Mouse (Mus musculus): ENCODE data around the gene Hrnr. TPM values are rescaled to one million over a fixed set of nuclear protein-coding genes. Genes with fewer than 3 reads are reported as not detected.

Hrnr gene
- total RNA-seq (2014; fragmentation: Nextera tagmentation): not detected in 2 replicates
- 0.05 TPM in 1 of 2 replicates, not detected in the other for total RNA-seq (2017)
- not detected in 2 replicates for polyA plus RNA-seq (2012)

DNA sequence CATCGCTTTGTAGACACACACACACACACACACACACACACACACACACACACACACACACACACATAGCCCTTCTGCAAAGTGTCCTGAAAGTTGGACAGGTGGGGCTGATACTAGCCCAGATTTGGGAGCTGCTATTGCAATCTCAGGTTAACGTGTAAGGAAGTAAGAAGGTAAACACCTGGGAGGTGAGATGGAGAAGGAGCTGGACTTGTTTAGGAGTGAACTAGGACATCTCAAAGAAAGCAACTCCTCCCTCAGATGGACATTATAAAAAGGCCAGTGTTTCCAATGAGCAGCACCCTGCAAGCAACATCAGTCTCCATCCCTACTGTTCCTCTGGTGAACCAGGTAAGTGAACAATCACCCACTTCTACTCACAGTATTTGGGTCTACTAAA, at the start of gene Hrnr:
Hrnr (plus strand) TSS at position 301 of the 400 bp plus-strand sequence.
- no peaks in the 10 kb centered on the region for H3K27me3 ChIP-seq (ENCODE audit: insufficient read depth, low read length)
- no peak for TF ChIP-seq POLR2AphosphoS5 (IDR thresholded peaks at IDR 0.05; ENCODE audit: insufficient replicate concordance, low read depth, low read length)
- H3K4me3 ChIP-seq (ENCODE audit: low read depth, low read length): no peak within 1 kb of the TSS
- ATAC-seq (ENCODE audit: extremely low read depth, insufficient number of reproducible peaks, low FRiP score, poor library complexity, severe bottlenecking): no peak
- peaks cover 7% of the 10 kb centered on the region; the same call in 1 of the 2 replicates for H3K9me3 ChIP-seq (replicated peaks)
- no peaks in the 10 kb centered on the region for H3K36me3 ChIP-seq (replicated peaks)
- H3K4me1 ChIP-seq (ENCODE audit: insufficient read depth, low read depth, low read length): no peaks in the 10 kb centered on the region
- DNase-seq (ENCODE audit: low spot score): no peak

DNA sequence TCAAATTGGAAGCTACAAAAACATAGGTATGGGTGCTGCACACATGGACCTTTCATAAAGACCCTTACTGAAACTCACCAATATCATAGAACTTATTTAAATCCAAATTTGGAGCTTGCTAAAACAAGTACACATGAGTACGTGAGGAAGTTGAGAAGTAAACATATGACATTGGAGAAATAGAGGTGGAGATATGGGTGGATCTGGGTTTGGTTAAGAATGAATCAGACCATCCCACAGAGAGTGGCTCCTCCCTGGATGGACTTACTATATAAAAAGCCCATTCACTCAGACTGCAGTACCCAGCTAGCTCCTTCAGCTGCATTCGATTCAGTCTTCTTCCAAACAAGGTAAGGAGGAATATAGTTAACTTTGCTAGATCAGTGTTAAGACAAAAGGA, 46.3 kb upstream of the Hrnr start, which contains the start of gene Flg:
Flg (plus strand) TSS at position 301 of the 400 bp plus-strand sequence.
- Histone ChIP-seq H3K9me3 (replicated peaks) (peaks cover 5% of the 10 kb centered on the region), H3K36me3 (replicated peaks) (no peaks in the 10 kb centered on the region), H3K4me1 (ENCODE audit: insufficient read depth, low read depth, low read length) (no peaks in the 10 kb centered on the region), H3K27me3 (ENCODE audit: insufficient read depth, low read length) (no peaks in the 10 kb centered on the region), H3K4me3 (ENCODE audit: low read depth, low read length) (no peak within 1 kb of the TSS)
- ATAC-seq (ENCODE audit: extremely low read depth, insufficient number of reproducible peaks, low FRiP score, poor library complexity, severe bottlenecking): no peak
- no peak for DNase-seq (ENCODE audit: low spot score)
- TF ChIP-seq POLR2AphosphoS5 (IDR thresholded peaks at IDR 0.05; ENCODE audit: insufficient replicate concordance, low read depth, low read length) (no peak), TAL1 (conservative IDR thresholded peaks at IDR 0.05; ENCODE audit: low read depth, low read length) (no peak), GATA2 (IDR thresholded peaks at IDR 0.05; ENCODE audit: borderline replicate concordance, low read depth, low read length) (no peak), CTCF (IDR thresholded peaks at IDR 0.05; ENCODE audit: low read depth, low read length) (no peak), GATA1 (IDR thresholded peaks at IDR 0.05; ENCODE audit: borderline replicate concordance, low read length) (no peak)

DNA sequence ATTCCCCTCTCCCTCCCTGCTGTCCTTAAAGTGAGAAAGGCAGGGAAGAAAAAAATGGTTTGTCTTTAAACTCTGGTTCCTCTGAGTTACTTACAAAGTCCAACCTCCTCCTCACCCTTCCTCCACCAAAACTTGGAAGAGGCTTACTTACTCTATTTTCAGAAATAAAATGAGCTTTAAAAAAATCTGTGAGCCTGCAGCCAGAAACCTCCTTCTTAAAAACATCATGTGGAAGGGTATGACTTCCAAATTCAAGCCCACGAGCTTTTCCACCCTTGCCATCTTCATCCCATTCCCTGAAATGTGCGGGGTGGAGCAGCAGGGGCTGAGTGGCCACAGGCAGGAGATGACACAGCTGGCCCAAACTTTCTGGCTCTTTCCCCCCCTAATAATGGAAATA, 22.0 kb upstream of the Hrnr start:
- DNase-seq (ENCODE audit: low spot score) (no peak), ATAC-seq (ENCODE audit: extremely low read depth, insufficient number of reproducible peaks, low FRiP score, poor library complexity, severe bottlenecking) (no peak)
- no peaks in the 10 kb centered on the region for H3K36me3 ChIP-seq (replicated peaks)
- peaks cover 12% of the 10 kb centered on the region for H3K9me3 ChIP-seq (replicated peaks)
- no peaks in the 10 kb centered on the region for H3K4me1 ChIP-seq (ENCODE audit: insufficient read depth, low read depth, low read length)
- H3K27me3 ChIP-seq (ENCODE audit: insufficient read depth, low read length): no peaks in the 10 kb centered on the region
- no peak for TF ChIP-seq TAL1 (conservative IDR thresholded peaks at IDR 0.05; ENCODE audit: low read depth, low read length)
- TF ChIP-seq GATA2 (IDR thresholded peaks at IDR 0.05; ENCODE audit: borderline replicate concordance, low read depth, low read length): no peak
- no peak for TF ChIP-seq CTCF (IDR thresholded peaks at IDR 0.05; ENCODE audit: low read depth, low read length)
- H3K4me3 ChIP-seq (ENCODE audit: low read depth, low read length): no peak overlapping the region

DNA sequence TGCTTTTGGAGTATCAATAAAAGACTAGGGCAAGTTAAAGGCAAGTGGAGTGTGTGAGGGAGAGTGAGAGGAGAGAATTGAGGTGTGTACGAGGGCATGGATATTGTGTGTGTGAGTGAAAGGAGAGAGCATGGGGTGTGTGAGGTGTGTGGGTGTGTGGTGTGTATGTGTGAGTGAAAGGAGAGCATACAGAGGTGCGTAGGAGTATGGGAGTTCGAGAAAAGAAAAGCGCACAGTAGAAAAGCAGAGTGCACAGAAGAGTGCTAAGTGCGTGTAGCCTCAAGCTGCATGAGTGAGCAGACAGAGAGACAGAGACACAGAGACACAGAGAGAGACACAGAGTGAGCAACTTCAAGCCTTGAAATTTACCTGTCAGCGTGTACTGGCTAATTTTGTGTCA, 19.7 kb upstream of the Hrnr start:
- no peak for ATAC-seq (ENCODE audit: extremely low read depth, insufficient number of reproducible peaks, low FRiP score, poor library complexity, severe bottlenecking)
- Histone ChIP-seq H3K4me1 (ENCODE audit: insufficient read depth, low read depth, low read length) (no peaks in the 10 kb centered on the region), H3K9me3 (replicated peaks) (peaks cover 15% of the 10 kb centered on the region), H3K36me3 (replicated peaks) (no peaks in the 10 kb centered on the region), H3K27me3 (ENCODE audit: insufficient read depth, low read length) (no peaks in the 10 kb centered on the region), H3K4me3 (ENCODE audit: low read depth, low read length) (no peak overlapping the region)
- no peak for TF ChIP-seq GATA1 (IDR thresholded peaks at IDR 0.05; ENCODE audit: borderline replicate concordance, low read length)
- no peak for TF ChIP-seq CTCF (IDR thresholded peaks at IDR 0.05; ENCODE audit: low read depth, low read length)
- TF ChIP-seq GATA2 (IDR thresholded peaks at IDR 0.05; ENCODE audit: borderline replicate concordance, low read depth, low read length): no peak
- DNase-seq (ENCODE audit: low spot score): no peak

DNA sequence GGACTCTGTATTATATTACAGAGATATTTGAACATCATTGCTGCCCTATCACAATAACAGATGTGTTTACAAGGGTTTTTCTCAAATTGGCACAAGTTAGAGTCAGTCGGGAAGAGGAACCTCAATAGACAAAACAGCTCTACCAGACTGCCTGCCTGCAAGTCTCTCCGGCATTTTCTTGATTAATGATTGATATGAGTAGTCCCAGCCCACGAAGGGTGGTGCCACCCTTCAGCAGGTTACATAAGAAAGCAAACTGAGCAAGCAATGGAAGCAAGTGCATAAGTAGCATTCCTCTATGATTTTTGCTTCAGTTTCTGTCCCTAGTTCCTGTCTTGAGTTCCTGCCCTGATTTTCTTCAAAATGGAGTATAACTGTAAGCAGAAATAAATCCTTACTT, 17.7 kb upstream of the Hrnr start:
- Histone ChIP-seq H3K27me3 (ENCODE audit: insufficient read depth, low read length) (no peaks in the 10 kb centered on the region), H3K4me3 (ENCODE audit: low read depth, low read length) (no peak overlapping the region), H3K36me3 (replicated peaks) (no peaks in the 10 kb centered on the region), H3K4me1 (ENCODE audit: insufficient read depth, low read depth, low read length) (no peaks in the 10 kb centered on the region), H3K9me3 (replicated peaks) (peaks cover 9% of the 10 kb centered on the region)
- ATAC-seq (ENCODE audit: extremely low read depth, insufficient number of reproducible peaks, low FRiP score, poor library complexity, severe bottlenecking): no peak
- no peak for DNase-seq (ENCODE audit: low spot score)
- TF ChIP-seq GATA2 (IDR thresholded peaks at IDR 0.05; ENCODE audit: borderline replicate concordance, low read depth, low read length) (no peak), TAL1 (conservative IDR thresholded peaks at IDR 0.05; ENCODE audit: low read depth, low read length) (no peak), GATA1 (IDR thresholded peaks at IDR 0.05; ENCODE audit: borderline replicate concordance, low read length) (no peak), POLR2AphosphoS5 (IDR thresholded peaks at IDR 0.05; ENCODE audit: insufficient replicate concordance, low read depth, low read length) (no peak), CTCF (IDR thresholded peaks at IDR 0.05; ENCODE audit: low read depth, low read length) (no peak)

DNA sequence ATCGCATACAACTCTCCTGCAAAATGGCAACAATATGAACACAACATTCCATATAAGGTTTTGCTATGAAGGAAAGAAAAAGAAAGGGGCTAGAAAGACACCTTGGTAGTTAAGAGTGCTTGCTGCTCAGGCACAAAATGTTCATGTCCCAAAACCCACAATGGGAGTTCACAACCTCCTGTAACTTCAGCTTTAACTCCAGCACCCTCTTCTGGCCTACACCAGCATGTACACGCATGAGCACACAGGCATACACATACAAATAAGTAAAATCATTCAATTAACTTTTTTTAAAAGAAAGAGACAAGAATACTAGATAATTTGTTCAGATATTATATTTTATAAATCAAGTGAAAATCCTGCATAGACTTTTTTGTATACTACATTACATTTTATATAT, 13.4 kb upstream of the Hrnr start:
- Histone ChIP-seq H3K36me3 (replicated peaks) (no peaks in the 10 kb centered on the region), H3K4me1 (ENCODE audit: insufficient read depth, low read depth, low read length) (no peaks in the 10 kb centered on the region), H3K27me3 (ENCODE audit: insufficient read depth, low read length) (no peaks in the 10 kb centered on the region), H3K9me3 (replicated peaks) (peaks cover 5% of the 10 kb centered on the region), H3K4me3 (ENCODE audit: low read depth, low read length) (no peak overlapping the region)
- no peak for ATAC-seq (ENCODE audit: extremely low read depth, insufficient number of reproducible peaks, low FRiP score, poor library complexity, severe bottlenecking)
- no peak for DNase-seq (ENCODE audit: low spot score)
- TF ChIP-seq GATA2 (IDR thresholded peaks at IDR 0.05; ENCODE audit: borderline replicate concordance, low read depth, low read length): no peak
- no peak for TF ChIP-seq GATA1 (IDR thresholded peaks at IDR 0.05; ENCODE audit: borderline replicate concordance, low read length)
- no peak for TF ChIP-seq CTCF (IDR thresholded peaks at IDR 0.05; ENCODE audit: low read depth, low read length)
- TF ChIP-seq POLR2AphosphoS5 (IDR thresholded peaks at IDR 0.05; ENCODE audit: insufficient replicate concordance, low read depth, low read length): no peak
- no peak for TF ChIP-seq TAL1 (conservative IDR thresholded peaks at IDR 0.05; ENCODE audit: low read depth, low read length)

DNA sequence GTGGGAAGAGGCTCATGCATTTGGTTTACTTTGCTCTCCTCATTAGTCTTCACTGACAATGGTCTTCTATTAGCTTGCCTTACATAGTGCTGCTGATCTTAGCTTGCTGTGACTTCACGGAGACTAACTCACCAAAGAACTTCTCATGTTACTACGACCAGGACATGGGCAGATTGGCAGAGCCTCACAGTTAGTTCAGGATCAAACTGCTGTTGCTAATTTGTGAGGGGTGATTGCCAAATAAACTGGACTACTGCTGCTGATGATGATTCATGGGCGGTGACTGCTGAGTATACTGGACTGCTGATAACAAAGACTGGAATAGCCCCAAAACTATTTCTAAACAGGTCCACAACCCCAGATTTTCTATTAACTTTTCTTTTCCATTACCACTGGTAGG, 8.2 kb upstream of the Hrnr start:
- ATAC-seq (ENCODE audit: extremely low read depth, insufficient number of reproducible peaks, low FRiP score, poor library complexity, severe bottlenecking): no peak

More for the DNA sequence above, 8.2 kb upstream of the Hrnr start:
- no peaks in the 10 kb centered on the region for H3K27me3 ChIP-seq (ENCODE audit: insufficient read depth, low read length)
- no peaks in the 10 kb centered on the region for H3K4me1 ChIP-seq (ENCODE audit: insufficient read depth, low read depth, low read length)
- no peak for DNase-seq (ENCODE audit: low spot score)
- no peaks in the 10 kb centered on the region for H3K36me3 ChIP-seq (replicated peaks)
- H3K9me3 ChIP-seq (replicated peaks): peaks cover 5% of the 10 kb centered on the region; the same call in 1 of the 2 replicates
- no peak overlapping the region for H3K4me3 ChIP-seq (ENCODE audit: low read depth, low read length)
- TF ChIP-seq GATA2 (IDR thresholded peaks at IDR 0.05; ENCODE audit: borderline replicate concordance, low read depth, low read length) (no peak), POLR2AphosphoS5 (IDR thresholded peaks at IDR 0.05; ENCODE audit: insufficient replicate concordance, low read depth, low read length) (no peak), TAL1 (conservative IDR thresholded peaks at IDR 0.05; ENCODE audit: low read depth, low read length) (no peak), GATA1 (IDR thresholded peaks at IDR 0.05; ENCODE audit: borderline replicate concordance, low read length) (no peak), CTCF (IDR thresholded peaks at IDR 0.05; ENCODE audit: low read depth, low read length) (no peak)
